Mouse (Mus musculus): ENCODE data around the gene Mrrf.

Mrrf gene

DNA sequence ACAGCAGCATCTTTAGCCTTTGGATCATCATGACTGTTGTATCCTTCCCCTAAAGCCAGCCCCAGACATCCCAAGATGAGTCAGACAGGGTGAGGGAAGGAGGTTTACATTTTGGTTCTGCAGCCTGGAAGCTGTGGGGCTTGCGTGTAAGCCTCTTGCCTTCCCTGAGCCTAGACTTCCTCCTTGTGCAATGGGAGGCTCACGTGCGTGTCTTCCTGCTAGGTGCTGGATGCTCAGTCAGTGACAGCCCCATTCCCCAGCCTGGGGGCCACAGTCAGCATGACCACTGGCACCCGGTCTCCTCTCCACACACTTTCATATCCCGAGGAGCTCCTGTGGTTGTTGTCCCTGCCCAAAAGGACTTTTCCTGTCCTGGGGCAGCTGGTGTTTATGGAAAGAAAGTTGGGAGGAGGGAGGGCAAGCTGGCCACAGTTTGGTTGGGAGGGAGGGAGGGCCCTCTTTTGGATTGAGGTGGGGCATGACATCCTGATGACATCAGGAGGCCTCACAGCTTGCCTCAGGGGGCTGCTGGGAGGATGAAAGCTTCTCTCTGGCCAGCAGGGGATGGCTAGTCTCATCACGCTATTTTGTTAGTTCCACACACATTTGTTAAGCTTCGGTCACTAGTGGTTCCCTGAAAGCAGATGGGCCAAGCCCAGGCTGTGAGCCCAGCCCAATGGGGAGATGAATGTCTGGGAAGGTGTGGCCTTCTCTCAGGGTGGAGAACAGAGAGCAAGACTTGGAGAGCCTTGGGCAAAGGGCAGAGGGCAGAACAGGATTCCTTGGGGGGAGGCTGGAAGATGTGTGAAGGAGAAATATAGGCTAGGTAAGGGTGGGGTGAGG, 98.6 kb downstream of the Mrrf start:
- no peak for DNase-seq

DNA sequence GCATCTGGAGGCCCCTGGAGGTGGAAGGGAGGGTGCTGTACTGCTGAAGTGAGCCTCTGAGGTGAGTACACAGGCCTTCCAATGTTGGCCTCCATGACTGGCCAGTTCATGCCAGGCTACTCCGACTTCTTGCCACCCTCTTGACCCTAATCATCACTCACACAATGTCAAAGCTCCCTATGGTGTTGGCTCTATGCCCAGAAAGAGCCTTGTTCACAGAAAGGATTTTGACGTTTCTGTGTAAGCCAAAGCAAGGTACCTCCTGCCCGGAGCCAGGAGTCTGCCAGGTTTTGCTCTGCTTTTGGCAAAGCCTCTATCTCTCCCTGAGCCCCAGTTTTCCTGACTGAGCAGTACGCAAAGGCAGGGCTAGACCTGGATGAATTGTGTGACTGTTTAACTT, 99.7 kb downstream of the Mrrf start:
- peak; percentile 47 for DNase-seq

DNA sequence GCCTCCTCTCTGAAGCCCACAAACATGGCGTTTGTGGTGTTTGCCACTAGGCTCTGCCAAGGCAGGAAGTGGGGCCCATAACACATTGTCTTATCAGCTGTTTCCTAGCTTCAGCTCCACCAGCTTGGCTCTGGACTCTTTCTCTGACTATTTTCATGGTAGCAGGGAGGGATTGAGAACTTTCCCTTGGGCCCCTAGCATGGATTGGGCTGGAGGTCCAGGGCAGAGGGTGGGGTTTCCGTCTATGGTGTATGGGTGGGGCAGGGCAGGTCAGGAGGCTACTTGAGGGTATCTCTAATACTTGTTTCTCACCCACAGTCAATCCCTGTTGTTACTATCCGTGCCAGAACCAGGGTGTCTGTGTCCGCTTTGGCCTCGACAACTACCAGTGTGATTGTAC, 100.7 kb downstream of the Mrrf start:
- DNase-seq: no peak

DNA sequence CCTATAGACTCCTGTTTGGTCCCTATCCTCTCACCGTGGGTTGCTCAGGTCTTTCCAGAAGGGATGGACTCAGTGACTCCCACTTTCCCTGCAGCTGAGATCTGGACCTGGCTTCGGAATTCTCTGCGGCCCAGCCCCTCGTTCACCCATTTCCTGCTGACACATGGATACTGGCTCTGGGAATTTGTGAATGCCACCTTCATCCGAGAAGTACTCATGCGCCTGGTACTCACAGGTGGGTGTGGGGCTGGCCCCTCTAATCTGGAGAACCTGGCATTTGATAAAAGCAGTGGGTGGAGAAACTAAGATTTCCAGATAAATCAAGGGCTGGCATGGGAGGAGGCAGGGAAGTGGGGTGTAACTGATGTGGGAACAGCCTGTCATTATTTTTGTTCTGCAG, 101.4 kb downstream of the Mrrf start:
- DNase-seq: no peak

GRCm38 (mm10) chr2:36238467-36238866, 102.3 kb downstream of the Mrrf start:
- no peak for DNase-seq

DNA sequence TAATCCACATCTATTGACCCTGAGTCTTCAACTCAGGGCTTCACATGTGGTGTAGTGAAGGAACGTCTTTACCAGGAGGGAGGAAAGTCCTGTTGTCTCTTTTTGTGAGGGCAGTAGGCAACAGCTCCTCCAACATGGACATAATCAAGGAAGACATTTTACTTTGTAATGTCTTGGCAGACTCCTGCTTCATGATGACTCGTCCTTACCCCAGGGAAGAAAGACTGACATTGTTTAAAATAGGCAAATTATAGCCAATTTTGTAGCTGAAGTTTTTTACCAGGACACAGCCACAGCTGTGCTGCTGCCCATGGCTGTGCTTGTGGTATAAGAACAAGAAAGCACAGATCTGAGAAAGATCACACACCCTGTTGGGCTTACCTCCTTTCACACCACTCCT, 102.8 kb downstream of the Mrrf start:
- DNase-seq: no peak
